Mouse (Mus musculus) lung, postnatal 10 days (tissue): ENCODE data around the gene Dnajc15.

Experiments
- DNase-seq: peaks from one replicate; pipeline ENCODE4 v3.0.0; 2021

The Dnajc15 gene

DNA sequence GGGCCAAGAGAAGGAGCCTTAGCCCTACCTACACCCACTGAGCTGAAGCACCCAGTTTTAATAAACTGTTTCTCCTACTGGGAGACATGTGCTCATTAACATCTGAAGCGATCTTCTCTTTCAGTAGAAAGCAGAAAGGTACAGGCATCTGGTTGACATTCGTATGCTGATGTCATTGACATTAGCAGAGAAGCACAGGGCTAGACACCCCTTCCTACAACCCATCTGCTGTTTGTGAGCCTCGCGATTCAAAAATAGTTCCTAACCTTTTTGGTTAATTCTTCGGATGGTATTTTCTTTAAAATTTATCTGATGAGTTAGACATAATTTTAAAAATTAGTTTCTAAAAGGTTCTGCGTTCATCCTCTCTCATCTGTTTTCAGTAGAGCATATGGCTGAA, 81.9 kb downstream of the Dnajc15 start:
- DNase-seq: no peak

DNA sequence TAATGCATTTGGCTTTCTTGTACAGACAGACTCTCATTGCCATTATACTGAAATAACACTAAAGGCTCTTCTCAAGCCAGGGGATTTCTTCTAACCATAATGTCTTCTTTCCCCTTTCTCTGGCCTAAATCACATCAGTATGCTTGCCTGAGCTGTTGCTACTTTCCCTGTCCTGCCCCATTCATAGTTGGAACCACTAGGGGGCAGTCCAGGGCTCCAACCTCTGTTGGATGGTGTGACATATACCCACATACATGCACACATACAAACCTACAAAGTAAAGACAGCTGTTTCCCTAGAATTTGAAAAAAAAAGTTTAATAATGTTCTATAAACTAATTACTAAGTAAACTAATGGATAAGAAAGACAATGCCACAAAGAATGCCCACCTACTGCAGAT, 91.7 kb downstream of the Dnajc15 start:
- no peak for DNase-seq

DNA sequence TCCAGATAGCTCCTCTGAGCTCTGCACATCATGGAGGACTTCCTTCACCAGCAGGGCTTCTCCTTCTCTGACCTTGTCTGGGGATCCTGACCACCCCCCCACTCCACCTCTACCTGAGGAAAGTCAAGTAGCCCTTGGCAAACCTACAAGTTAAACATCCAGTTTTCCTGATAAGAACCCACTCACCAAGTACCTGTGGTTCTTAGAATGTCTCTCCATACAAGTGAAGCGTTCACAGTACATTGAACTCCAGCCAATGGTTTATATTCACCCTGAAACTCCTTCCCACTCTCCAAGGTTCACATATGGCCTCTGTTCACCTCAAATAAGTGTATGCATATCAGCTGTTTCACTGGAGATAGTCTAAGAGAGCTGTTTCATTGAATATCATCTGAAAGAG, 97.6 kb downstream of the Dnajc15 start:
- peak; percentile 13 for DNase-seq

DNA sequence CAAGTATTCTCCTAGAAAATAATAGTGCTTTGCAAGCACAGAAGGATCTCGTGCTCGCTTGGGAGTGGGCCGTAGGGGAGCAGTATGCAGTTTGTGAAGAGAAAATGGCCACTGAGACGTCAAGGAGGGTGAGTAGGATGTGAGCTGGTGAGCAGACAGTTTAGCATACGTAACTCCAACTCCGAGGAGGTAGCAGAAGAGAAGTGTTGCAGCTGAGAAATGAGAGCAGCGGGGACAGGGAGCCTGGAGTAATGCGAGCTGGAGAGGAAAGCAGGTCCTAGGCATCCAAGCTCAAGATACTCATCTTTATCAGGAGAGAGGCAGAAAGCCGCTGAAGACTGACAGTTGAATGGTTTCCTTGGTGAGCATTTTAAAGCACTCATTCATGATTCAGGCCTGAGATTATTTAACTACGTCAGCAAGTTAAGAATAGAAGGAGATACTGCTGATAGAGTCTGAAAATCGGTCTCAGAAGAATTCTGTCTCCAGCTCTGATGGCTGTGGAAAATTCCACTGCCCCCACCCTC, 98.9 kb downstream of the Dnajc15 start:
- no peak for DNase-seq

DNA sequence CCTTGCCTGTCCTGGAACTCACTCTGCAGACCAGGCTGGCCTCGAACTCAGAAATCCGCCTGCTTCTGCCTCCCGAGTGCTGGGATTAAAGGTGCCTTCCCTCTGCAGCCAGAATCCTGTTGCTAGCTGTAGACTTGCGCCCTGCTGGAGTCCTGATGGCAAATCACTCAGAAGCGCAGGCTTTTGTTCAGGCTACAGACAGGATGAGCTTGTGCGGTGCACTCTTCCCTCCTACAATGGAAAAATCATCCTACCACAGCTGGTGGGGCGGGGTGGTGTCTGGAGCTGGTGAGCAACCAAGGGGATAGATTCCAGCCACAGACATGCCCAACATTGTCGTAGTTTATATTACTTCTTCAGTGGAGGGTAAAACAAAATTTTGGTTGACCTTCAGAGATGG, 101.6 kb downstream of the Dnajc15 start:
- peak; percentile 9 for DNase-seq

DNA sequence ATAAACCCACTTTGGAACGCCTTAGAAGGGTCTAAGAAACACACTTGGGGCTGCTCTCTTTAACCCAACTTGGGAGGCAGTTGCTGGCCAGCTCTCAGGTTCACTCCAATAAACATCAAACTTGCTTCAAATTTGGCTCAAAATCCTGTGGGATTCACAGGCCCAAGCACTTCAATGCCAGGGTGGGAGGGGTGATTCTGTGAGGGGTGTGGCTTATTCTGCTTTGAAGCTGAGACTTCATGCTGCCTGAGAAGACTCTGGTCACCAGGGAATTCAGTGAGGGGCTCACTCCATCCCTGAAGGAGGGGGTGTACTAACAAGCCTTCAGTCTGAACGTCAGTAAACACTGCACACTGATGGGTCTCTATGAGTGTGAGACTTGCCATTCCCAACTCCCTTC, 103.3 kb downstream of the Dnajc15 start:
- DNase-seq: peak; percentile 64
